Mouse (Mus musculus) right cerebral cortex, postnatal 4 days (tissue): Measurements from ENCODE around the gene Ercc6.

Experiments
- DNase-seq: peaks from one replicate; pipeline ENCODE4 v3.0.0-alpha.2; 2022

Ercc6 gene

GRCm38 (mm10) chr14:32513336-32514032, at the start of gene Ercc6:
Gene Ercc6 (plus strand): TSS chr14:32513521.
- DNase-seq: peak; percentile 97

DNA sequence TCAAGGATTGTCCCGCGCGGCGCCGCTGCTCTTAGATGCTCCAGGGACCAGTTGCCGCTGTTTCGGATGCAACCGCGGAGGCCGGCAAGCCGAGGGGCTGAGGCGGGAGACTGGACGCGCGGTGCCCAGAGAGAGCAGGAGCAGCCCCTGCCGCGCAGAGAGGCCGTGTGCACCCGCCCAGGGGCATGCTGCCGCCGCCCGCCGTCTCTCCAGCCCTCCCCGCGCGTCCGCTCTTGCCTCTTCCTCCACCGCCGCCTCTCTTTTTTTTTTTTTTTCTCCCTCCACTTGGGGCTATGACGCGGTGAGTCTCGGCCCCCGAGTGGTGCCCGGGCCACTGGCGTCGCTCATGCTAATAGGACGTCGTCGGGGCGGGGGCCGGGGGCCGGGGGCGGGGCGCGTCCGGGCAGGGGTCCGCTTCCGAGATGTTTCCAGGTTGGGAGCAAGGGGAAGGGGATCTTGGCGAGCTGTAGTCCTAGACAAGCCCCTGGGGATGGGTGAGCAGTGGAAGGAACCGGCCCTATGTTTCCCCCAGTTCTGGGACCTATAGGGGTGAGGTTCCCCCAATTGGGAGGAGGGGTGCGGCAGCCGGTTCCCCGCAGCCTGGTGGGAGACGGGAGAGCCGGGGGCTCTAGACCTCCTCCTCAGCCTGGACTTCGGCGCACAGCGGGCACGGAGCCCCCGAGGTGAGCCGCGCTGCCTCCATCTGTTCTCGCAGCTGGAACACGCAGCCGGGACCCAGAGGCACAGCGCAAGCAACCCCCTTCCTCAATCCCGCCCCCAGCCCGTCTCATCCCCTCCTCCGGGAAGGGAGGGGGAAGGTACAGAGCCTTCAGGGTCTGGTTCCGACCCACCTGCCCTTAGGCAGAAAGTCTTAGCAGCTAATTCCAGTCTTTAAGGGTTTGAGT, 48.5 kb upstream of the Ercc6 start, which contains the start of gene Slc18a3:
Gene Slc18a3, minus strand, starts transcription at position 250 of the 905 bp plus-strand sequence.
- peak; percentile 17 for DNase-seq

- DNase-seq: no peak
Observed at GRCm38 (mm10) chr14:32465506-32465870, 47.8 kb upstream of the Ercc6 start.

- DNase-seq: no peak
Observed at GRCm38 (mm10) chr14:32465889-32466288, 47.4 kb upstream of the Ercc6 start, which contains the start of gene Chat. Gene Chat (minus strand): TSS chr14:32465989.

- peak; percentile 30 for DNase-seq
Observed at GRCm38 (mm10) chr14:32467606-32468005, 45.7 kb upstream of the Ercc6 start.

DNA sequence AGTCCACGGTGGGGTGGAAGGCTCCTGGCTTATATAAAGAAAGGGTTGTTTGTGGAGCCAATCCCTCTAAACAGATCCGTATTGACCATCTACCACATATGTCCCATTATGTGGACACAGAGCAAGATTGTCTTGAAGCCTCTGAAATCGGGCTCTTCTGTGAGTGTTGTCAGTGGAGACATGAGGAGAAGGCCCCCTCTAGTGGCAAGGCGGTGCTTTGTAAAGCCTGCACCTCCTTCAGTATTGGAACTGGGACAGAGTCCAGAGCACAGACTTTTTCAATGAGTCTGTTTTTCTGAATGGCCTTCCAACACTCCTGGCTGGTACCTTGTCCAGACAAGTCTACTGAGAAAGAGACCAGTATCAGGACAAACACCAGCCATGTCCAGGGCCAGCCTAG, 40.3 kb upstream of the Ercc6 start:
- peak; percentile 69 for DNase-seq

DNA sequence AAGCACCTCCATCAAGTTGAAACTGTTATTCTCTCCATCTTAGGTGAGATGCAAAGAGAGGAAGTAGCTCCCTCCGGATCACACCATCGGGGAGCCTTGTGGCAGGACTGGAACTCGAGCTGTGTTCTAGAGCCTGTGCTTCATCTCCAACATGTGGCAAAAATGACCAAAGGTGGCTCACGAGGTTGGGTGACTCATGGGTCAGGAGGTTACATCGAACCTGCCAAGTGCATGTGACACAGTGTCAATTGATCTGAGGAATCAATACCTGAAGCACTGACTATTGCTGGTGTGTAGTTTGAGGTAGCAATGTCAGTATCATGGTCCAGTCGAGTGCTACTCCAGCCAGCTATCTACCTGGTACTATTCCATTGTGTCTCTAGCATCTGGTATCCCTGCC, 36.8 kb upstream of the Ercc6 start:
- no peak for DNase-seq

DNA sequence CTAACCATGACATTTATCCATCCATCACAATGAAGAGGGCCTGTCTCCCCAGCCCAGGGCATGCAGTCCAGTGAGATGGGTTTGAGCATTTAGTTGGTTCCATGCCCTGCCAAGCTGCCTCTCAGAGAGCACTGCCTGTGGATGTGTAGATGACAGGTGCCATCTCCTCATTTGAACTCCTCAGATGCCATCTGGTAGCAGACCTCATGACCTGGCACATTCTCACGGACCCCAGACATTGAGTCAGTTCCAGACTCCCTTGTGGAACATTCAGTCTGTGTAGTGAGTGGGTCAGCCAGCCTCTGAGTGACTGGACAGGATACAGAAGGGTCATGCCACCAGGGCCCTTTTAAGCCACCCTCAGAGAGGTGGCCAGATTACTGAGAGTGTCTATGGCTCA, 35.7 kb upstream of the Ercc6 start:
- DNase-seq: no peak

- DNase-seq: no peak
Observed at GRCm38 (mm10) chr14:32482061-32482460, 31.3 kb upstream of the Ercc6 start.

DNA sequence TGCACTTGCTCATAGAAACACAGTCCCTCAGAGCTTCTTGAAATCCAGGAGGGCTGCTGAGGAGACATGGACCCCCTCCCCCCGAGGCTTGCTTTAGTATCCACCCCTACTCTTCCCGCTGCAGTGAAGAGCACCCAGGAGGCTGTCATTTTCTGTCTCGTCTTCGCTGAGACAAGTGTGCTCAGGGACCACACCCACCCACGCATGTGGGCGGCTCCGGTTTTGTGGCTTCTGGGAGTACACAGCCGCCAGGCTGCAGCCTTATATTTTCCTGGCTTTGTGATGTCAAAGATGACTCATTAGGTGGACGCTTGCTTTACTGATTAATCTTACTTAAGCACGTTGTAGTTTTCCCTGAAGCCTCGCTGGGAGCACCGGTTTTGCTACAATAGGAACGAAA, 20.8 kb upstream of the Ercc6 start:
- no peak for DNase-seq

DNA sequence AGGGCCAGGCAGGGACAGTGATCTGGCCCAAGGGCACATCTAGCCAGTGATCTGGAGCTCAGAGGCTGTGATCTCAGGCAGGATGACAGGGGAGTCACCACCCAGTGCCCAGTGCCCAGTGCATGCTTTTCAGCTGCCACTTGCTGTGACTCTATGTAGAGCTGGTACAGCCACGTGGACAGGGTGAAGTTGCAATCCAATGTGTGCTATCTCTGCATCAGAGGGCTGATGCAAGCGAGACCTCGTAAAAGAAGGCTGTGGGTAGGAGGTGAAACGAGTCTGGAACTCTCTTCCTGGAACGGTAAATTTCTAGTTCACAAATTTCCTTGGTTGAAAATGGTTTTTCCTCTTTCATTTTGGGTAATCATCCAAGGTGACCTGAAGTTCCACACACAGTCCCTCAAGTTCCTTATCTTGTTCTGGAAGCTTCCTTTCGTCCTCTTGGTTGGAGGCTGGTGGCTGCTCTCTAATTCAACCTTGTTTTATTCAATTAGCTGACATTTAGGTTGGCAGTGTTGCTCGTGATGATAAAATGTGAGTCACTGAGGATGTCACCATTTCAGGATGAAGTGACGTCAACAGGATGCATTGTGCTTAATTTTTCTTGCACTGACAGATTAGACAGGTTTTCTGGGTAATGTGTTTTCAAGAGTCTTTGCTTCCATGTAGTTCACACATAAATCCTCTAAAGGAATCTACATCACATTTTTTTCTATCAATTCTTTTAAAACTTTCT, 17.0 kb upstream of the Ercc6 start:
- no peak for DNase-seq

DNA sequence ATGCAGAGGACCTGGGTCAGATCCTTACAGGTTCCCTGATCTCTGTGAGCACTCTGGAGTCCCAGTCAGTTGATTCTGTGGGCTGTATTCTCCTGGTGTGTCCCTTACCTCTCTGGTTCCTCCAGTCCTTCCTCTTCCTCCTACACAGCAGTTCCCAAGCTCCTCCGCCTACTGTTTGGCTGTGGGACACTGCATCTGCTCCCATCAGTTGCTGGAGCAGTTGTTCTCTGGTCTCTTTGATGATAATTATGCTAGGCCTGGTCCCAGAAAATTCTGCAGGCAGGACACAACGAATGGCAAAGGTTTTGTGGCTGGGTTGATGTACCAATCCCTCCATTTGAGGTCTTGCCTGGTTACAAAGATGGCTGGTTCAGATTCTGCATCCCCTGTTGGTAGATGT, 12.0 kb upstream of the Ercc6 start:
- no peak for DNase-seq

- no peak for DNase-seq
Observed at GRCm38 (mm10) chr14:32502764-32503688, 10.3 kb upstream of the Ercc6 start.

DNA sequence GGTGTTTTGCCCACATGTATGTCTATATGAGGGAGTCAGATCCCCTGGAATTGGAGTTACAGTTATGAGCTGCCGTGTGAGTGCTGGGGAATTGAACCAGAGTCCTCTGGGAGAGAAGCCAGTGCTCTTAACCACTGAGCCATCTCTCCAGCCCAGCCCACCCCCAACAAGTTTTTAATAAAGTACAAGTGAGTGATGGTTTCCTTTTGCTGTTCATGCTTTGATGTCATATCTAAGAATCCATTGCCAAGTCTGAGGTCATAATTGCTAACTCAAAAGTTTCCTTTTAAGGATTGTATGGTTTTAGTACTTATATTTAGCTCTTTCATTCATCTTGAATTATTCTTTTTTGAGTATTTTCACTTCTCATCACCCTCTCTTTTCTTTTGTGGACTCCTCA, 9.4 kb upstream of the Ercc6 start:
- DNase-seq: no peak

DNA sequence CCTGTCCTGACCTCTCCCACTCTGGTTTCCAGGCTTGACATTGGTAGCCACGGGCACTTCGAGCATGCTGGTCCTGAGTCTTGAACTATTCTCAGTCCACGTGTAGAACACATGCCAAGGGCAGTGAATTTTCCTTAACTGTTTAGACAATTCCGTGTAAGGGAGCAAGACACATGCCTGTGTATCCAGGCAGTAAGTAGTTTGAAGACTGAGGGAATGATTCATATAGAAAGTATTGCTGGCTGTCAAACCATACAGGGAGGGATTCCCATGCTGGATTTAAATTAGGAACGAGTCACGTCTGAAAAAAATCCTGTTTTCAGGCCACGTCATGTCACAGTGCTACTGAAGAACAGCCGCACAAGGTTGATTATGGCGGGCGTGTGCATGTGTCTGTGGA, 7.0 kb upstream of the Ercc6 start:
- DNase-seq: no peak

GRCm38 (mm10) chr14:32507216-32507615, 6.1 kb upstream of the Ercc6 start:
- no peak for DNase-seq

GRCm38 (mm10) chr14:32508105-32508835, 5.1 kb upstream of the Ercc6 start:
- no peak for DNase-seq

DNA sequence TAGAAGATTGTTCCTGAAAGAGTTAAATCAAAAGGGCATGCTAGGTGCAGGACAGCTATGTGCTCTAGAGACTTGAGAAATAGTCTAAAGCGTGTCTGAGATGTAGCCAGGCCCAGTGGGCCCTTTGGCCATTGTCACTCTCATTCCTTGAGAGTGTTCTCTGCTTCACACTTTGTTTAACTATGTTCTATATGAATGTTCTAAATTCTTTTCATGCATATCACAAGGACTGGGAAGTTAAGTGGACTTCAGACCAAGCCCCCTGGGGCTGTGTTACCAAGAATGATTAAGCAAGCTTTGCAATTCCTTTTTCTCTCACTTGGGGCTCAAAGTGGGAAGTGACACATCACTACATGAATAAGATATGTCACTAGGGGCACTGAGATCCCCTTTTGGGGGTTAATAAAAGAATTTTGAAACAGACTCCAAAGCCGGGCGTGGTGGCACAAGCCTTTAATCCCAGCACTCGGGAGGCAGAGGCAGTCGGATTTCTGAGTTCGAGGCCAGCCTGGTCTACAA, 3.8 kb upstream of the Ercc6 start:
- DNase-seq: no peak

DNA sequence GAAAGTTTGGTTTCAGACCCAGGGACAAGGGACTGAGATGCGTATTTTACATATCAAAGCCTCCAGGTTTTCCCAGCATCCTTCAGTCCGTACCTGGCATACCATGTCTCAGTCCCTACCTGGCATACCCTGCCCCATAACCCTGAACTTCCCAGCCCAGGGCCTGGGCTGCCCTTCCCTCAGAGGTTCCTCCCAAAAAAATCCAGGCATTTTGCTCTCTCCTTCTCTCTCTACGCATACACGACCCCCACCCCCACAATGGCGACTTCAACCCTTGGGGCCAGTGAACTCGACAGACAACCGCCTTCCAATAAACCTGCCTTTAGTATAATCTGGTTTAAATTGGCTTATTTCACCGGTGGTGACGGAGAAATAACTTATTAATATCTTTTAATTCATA, 409 bp upstream of the Ercc6 start:
- no peak for DNase-seq

DNA sequence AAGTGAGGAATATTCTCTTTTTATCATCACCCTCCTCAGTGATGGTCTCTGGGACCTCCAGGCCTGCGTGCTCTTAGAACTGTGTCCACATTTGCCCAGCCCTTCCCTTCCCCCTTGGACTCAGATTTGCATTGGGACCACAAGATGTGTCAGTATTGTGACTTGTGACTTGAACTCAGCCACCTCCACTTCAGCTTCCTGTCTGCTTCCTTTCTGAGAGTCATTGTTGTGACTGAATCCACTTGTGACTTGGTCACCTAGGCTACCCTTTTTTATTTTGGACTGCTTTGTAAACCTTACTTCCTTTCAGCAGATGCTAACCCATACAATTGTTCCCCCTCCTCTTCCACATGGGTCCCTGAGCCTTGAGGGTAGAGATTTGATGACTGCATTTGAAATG, 2.8 kb downstream of the Ercc6 start:
- no peak for DNase-seq

GRCm38 (mm10) chr14:32518543-32518942, 5.2 kb downstream of the Ercc6 start:
- no peak for DNase-seq
